Mouse (Mus musculus) pancreas, adult 10 weeks (tissue): ENCODE results near the gene Fam208a. TPM values are rescaled to one million over a fixed set of nuclear protein-coding genes. Genes with fewer than 3 reads are reported as not detected.

Source experiments
- polyA plus RNA-seq: library from polyadenylated mRNA; stranded (reverse); fragments of 350-450 nt; fragmentation: Illumina TruSeq; extraction: RNeasy Lipid Tissue Mini Kit (QIAGEN cat#74804); gene quantifications from one replicate; pipeline ENCODE4 v1.2.3, GENCODE M21; 2015; ENCODE audit warnings: low read depth, low replicate concordance; ENCODE audit not compliant: insufficient read depth

Gene Fam208a
- 8.0 TPM for polyA plus RNA-seq

GRCm38 (mm10) chr14:27428573-27428972 is at the start of gene Fam208a:
TSS of gene Fam208a (plus strand) at chr14:27428834.

GRCm38 (mm10) chr14:27507894-27508643 is 79.4 kb downstream of the Fam208a start, which contains the start of gene Ccdc66:
TSS of gene Ccdc66 (minus strand) at chr14:27508460.

Other genes starting within 250 kb of the Fam208a start
- gene Ccdc66, start 79.6 kb downstream of the Fam208a start, polyA plus RNA-seq: 3.6 TPM
- gene Erc2, start 193.6 kb downstream of the Fam208a start, polyA plus RNA-seq: 3.0 TPM